Mouse (Mus musculus) left cerebral cortex, adult 8-10 months (tissue): ENCODE data around the gene Tmem229b. TPM values are rescaled to one million over a fixed set of nuclear protein-coding genes. Genes with fewer than 3 reads are reported as not detected.
A peak's percentile ranks its signal among the peaks of the same experiment; 100 is the strongest.
"Not testable (repeated sequence)": the region's sequence is repeated elsewhere in the genome, so short reads cannot be mapped to it uniquely, and the experiment has no call there.

Experiments
- DNase-seq, 2 experiments: peaks; one replicate each; pipeline ENCODE4 v3.0.0; 2022; ENCODE audit warnings: low spot score in 2 of 2
- total RNA-seq, 4 experiments: library from RNA; stranded (reverse); gene quantifications; 2 replicates each; pipeline ENCODE4 v1.2.4; 2022

Tmem229b gene
- total RNA-seq, 4 experiments from 2014 or later: 26.9 to 30.3 (median 28.3) TPM

- DNase-seq: peak in 1 of 2 experiments; percentile 13
Measured at GRCm38 (mm10) chr12:78952484-78952883, 54.9 kb downstream of the Tmem229b start.

GRCm38 (mm10) chr12:78952053-78952452, 55.4 kb downstream of the Tmem229b start:
- peak in 1 of 2 experiments; percentile 14 for DNase-seq

GRCm38 (mm10) chr12:78947661-78948060, 59.8 kb downstream of the Tmem229b start:
- no peak for DNase-seq

- no peak for DNase-seq
Measured at GRCm38 (mm10) chr12:78947161-78947560, 60.3 kb downstream of the Tmem229b start.

GRCm38 (mm10) chr12:78942931-78943330, 64.5 kb downstream of the Tmem229b start:
- DNase-seq: no peak

- no peak for DNase-seq
Measured at GRCm38 (mm10) chr12:78940081-78940480, 67.3 kb downstream of the Tmem229b start.

- DNase-seq: no peak
Measured at GRCm38 (mm10) chr12:78939393-78940037, 67.9 kb downstream of the Tmem229b start.

GRCm38 (mm10) chr12:78936494-78936893, 70.9 kb downstream of the Tmem229b start:
- no peak for DNase-seq

- no peak for DNase-seq
Measured at GRCm38 (mm10) chr12:78929900-78930299, 77.5 kb downstream of the Tmem229b start.

GRCm38 (mm10) chr12:78927287-78927686, 80.1 kb downstream of the Tmem229b start:
- DNase-seq: no peak

- no peak for DNase-seq
Measured at GRCm38 (mm10) chr12:78923539-78924189, 83.8 kb downstream of the Tmem229b start.

GRCm38 (mm10) chr12:78922977-78923376, 84.5 kb downstream of the Tmem229b start:
- DNase-seq: not testable (repeated sequence)

- no peak for DNase-seq
Measured at GRCm38 (mm10) chr12:78922058-78922457, 85.4 kb downstream of the Tmem229b start.

GRCm38 (mm10) chr12:78921421-78921820, 86.0 kb downstream of the Tmem229b start:
- DNase-seq: no peak

- DNase-seq: peak; percentile 37 to 69
Measured at GRCm38 (mm10) chr12:78919079-78919712, 88.2 kb downstream of the Tmem229b start.

- peak; percentile 64 to 68 for DNase-seq
Measured at GRCm38 (mm10) chr12:78918227-78919078, 89.0 kb downstream of the Tmem229b start.

- DNase-seq: no peak
Measured at GRCm38 (mm10) chr12:78916278-78916677, 91.1 kb downstream of the Tmem229b start.

GRCm38 (mm10) chr12:78915561-78915960, 91.9 kb downstream of the Tmem229b start:
- no peak for DNase-seq

- DNase-seq: no peak
Measured at GRCm38 (mm10) chr12:78914458-78914857, 93.0 kb downstream of the Tmem229b start.
